Mouse (Mus musculus) urinary bladder, postnatal 4 days (tissue): ENCODE measurements around the gene Gtdc1.

Source experiments
- DNase-seq, 2 experiments: peaks; one replicate each; pipeline ENCODE4 v3.0.0; 2021 to 2022; ENCODE audit warnings: low spot score in 2 of 2

Gtdc1 gene

GRCm38 (mm10) chr2:44924618-44925017 lies 2.8 kb downstream of the Gtdc1 start:
- DNase-seq, result no peak

GRCm38 (mm10) chr2:44923056-44923883 lies 4.2 kb downstream of the Gtdc1 start:
- no peak for DNase-seq

- no peak for DNase-seq
Measured at GRCm38 (mm10) chr2:44922500-44922899, 5.0 kb downstream of the Gtdc1 start.

GRCm38 (mm10) chr2:44920471-44920870 lies 7.0 kb downstream of the Gtdc1 start:
- DNase-seq, result no peak

GRCm38 (mm10) chr2:44919326-44919725 lies 8.1 kb downstream of the Gtdc1 start:
- DNase-seq, result no peak

GRCm38 (mm10) chr2:44918737-44919136 lies 8.7 kb downstream of the Gtdc1 start:
- no peak for DNase-seq

- no peak for DNase-seq
Measured at GRCm38 (mm10) chr2:44916286-44916685, 11.2 kb downstream of the Gtdc1 start.

- DNase-seq, result no peak
Measured at GRCm38 (mm10) chr2:44897801-44898200, 29.7 kb downstream of the Gtdc1 start.

- DNase-seq, result no peak
Measured at GRCm38 (mm10) chr2:44873718-44874117, 53.7 kb downstream of the Gtdc1 start.

- no peak for DNase-seq
Measured at GRCm38 (mm10) chr2:44864726-44865125, 62.7 kb downstream of the Gtdc1 start.

- no peak for DNase-seq
Measured at GRCm38 (mm10) chr2:44854475-44854874, 73.0 kb downstream of the Gtdc1 start.

- DNase-seq, result no peak
Measured at GRCm38 (mm10) chr2:44849666-44850065, 77.8 kb downstream of the Gtdc1 start.

GRCm38 (mm10) chr2:44848156-44848555 lies 79.3 kb downstream of the Gtdc1 start:
- DNase-seq, result no peak

- DNase-seq, result no peak
Measured at GRCm38 (mm10) chr2:44845424-44845823, 82.0 kb downstream of the Gtdc1 start.

GRCm38 (mm10) chr2:44829753-44830152 lies 97.7 kb downstream of the Gtdc1 start:
- DNase-seq, result no peak

- no peak for DNase-seq
Measured at GRCm38 (mm10) chr2:44829346-44829745, 98.1 kb downstream of the Gtdc1 start.

GRCm38 (mm10) chr2:44826609-44827008 lies 100.8 kb downstream of the Gtdc1 start:
- DNase-seq, result no peak

GRCm38 (mm10) chr2:44817787-44818186 lies 109.7 kb downstream of the Gtdc1 start:
- no peak for DNase-seq

- DNase-seq, result no peak
Measured at GRCm38 (mm10) chr2:44813729-44814128, 113.7 kb downstream of the Gtdc1 start.

- no peak for DNase-seq
Measured at GRCm38 (mm10) chr2:44804497-44804896, 123.0 kb downstream of the Gtdc1 start.

GRCm38 (mm10) chr2:44801361-44801760 lies 126.1 kb downstream of the Gtdc1 start:
- no peak for DNase-seq

- no peak for DNase-seq
Measured at GRCm38 (mm10) chr2:44791840-44792239, 135.6 kb downstream of the Gtdc1 start.

GRCm38 (mm10) chr2:44791134-44791533 lies 136.3 kb downstream of the Gtdc1 start:
- no peak for DNase-seq

- no peak for DNase-seq
Measured at GRCm38 (mm10) chr2:44782746-44783145, 144.7 kb downstream of the Gtdc1 start.
